Mouse (Mus musculus): ENCODE results near the gene Tagln2.

- TF ChIP-seq CTCF (IDR thresholded peaks at IDR 0.05; ENCODE audit: low read depth) (no peak), EP300 (IDR thresholded peaks at IDR 0.05; ENCODE audit: low read depth) (no peak)
Measured at GRCm38 (mm10) chr1:172489585-172490250, 10.1 kb upstream of the Tagln2 start.
